Mouse (Mus musculus): ENCODE data around the gene Egfr. TPM values are rescaled to one million over a fixed set of nuclear protein-coding genes. Genes with fewer than 3 reads are reported as not detected.
A peak's percentile ranks its signal among the peaks of the same experiment; 100 is the strongest.

Egfr gene
- polyA plus RNA-seq, 1 experiment from 2014 or later = 6.7 TPM

DNA sequence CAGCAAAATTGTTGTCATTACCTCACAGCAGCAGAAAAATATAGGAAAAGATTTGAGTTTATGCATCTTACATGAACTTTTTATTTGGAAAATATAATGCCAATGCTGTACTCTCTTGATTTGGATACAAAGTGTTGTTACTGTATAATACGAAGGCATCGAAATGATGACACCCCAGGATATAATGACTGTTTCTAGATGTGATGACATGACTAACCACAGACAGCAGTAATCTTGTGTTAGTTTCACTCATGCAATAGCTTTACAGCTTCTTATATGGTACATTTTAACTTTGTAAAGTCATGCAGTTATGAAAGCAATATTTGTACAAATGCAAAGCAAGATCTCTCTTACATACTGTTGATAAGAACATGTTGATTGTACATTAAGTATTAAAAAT, 165.5 kb downstream of the Egfr start:
- H3K4me3 ChIP-seq = no peak overlapping the region
- H3K27ac ChIP-seq = no peak overlapping the region
- no peaks in the 10 kb centered on the region for H3K9me3 ChIP-seq (replicated peaks)
- 99% methylated on average over 2 of the region's 2 CpGs for WGBS
- H3K36me3 ChIP-seq = no peaks in the 10 kb centered on the region
- no peak for ATAC-seq (ENCODE audit: low FRiP score)
- H3K27me3 ChIP-seq = no peaks in the 10 kb centered on the region
- H3K9ac ChIP-seq = no peak overlapping the region
- H3K4me1 ChIP-seq = no peaks in the 10 kb centered on the region
- H3K4me2 ChIP-seq (replicated peaks) = no peak overlapping the region

DNA sequence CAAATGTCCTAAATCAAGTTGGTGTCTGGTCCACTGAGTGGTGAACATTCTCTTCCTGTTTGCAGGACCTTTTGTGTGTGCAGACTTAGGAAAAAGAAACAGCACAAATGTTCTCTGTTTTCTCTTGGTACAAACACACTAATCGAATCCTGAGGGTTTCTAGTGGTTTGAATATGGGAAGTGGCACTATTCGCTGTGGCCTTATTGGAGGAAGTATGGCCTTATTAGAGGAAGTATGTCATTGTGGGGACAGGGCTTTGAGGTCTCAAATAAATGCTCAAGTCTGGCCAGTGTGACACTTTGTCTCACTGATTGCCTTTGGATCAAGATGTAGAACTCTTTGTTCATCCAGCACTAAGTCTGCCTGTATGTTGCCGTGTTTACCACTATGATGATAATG, 180.2 kb downstream of the Egfr start:
- no peaks in the 10 kb centered on the region for H3K27me3 ChIP-seq
- WGBS = 88% methylated on average over 3 of the region's 3 CpGs
- no peak overlapping the region for H3K27ac ChIP-seq

DNA sequence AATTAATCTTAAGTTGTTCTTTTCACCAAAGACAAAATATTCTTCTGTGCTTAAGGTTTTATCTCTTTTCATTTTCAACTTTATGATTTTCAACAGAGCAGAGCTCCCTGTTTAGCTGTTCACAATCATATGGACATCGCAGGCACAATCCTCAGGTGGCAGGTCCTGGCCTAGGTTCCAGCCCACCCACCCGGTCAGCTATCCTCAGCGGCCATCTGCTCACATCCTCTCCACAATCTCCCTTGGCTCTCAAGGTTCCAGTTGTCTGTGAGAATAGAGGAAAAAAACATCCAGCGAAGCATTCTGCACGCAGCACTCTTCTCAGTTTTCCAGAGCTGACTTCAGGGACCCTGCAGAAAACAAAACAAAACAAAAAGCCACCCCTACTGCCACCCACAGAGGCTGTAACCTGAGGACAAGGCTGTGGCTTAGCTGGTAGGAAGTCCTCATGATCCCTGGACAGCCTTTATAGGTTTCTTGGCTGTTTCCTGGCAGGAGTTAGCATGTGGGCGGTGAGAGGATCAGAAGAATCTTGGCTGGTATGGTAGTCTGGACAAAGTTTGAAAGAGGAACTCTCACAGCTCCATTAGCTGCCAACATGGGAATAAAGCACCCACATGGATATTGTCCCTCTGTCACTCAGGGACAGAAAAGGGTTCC, 183.7 kb downstream of the Egfr start:
- H3K4me1 ChIP-seq = no peaks in the 10 kb centered on the region
- H3K36me3 ChIP-seq = no peaks in the 10 kb centered on the region
- no peaks in the 10 kb centered on the region for H3K9me3 ChIP-seq (replicated peaks)
- H3K27ac ChIP-seq = no peak overlapping the region
- ATAC-seq (ENCODE audit: low FRiP score) = no peak
- no peaks in the 10 kb centered on the region for H3K27me3 ChIP-seq
- WGBS = 64% methylated on average over 6 of the region's 6 CpGs
- H3K9ac ChIP-seq = no peak overlapping the region
- no peak overlapping the region for H3K4me3 ChIP-seq
- H3K4me2 ChIP-seq (replicated peaks) = no peak overlapping the region

More for the DNA sequence above, 180.2 kb downstream of the Egfr start:
- no peak overlapping the region for H3K4me3 ChIP-seq
- no peak overlapping the region for H3K4me2 ChIP-seq (replicated peaks)
- H3K9ac ChIP-seq = no peak overlapping the region
- no peaks in the 10 kb centered on the region for H3K4me1 ChIP-seq
- ATAC-seq (ENCODE audit: low FRiP score) = no peak
- no peaks in the 10 kb centered on the region for H3K36me3 ChIP-seq
- H3K9me3 ChIP-seq (replicated peaks) = no peaks in the 10 kb centered on the region

DNA sequence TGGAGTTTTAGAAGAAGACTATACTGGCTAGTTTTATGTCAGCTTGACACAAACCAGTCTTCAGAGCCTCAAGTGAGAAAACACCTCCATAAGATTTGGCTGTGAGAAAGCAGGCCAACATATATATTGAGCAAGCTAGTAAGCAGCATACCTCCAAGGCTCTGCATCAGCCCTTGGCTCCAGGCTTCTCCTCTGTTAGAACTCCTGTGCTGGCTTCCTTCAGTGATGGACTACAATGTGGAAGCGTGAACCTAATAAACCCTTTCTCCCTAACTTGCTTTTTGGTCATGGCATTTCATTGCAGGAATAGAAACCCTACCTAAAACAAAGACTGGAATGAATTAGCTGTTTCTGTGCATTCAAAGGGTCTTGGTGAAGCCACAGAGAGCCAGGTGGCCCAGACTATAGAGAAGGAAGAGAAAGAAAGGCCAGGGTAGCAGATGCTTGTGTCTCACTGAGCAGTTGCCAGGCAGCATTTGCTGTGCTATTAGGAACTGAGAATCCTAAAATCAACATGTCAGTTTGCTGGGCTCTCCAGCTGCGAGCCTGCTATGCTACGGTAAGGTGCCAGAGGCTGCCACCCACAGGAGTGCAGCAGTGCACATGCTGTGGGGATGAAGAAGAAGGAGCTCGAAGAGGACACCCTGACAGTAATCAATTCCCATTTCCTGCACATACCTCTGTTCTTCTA, 189.2 kb downstream of the Egfr start:
- H3K4me2 ChIP-seq (replicated peaks) = no peak overlapping the region
- H3K27ac ChIP-seq = no peak overlapping the region
- no peaks in the 10 kb centered on the region for H3K36me3 ChIP-seq
- ATAC-seq (ENCODE audit: low FRiP score) = peak; percentile 84
- no peaks in the 10 kb centered on the region for H3K27me3 ChIP-seq
- H3K4me1 ChIP-seq = peaks cover 4% of the 10 kb centered on the region; the same call in 1 of the 2 replicates
- no peaks in the 10 kb centered on the region for H3K9me3 ChIP-seq (replicated peaks)
- WGBS = 25% methylated on average over 4 of the region's 4 CpGs
- H3K4me3 ChIP-seq = no peak overlapping the region
- H3K9ac ChIP-seq = no peak overlapping the region

GRCm38 (mm10) chr11:16941973-16942452, 190.0 kb downstream of the Egfr start:
- no peak overlapping the region for H3K4me3 ChIP-seq
- H3K9me3 ChIP-seq (replicated peaks) = no peaks in the 10 kb centered on the region
- H3K4me2 ChIP-seq (replicated peaks) = no peak overlapping the region
- peaks cover 4% of the 10 kb centered on the region; the same call in 1 of the 2 replicates for H3K4me1 ChIP-seq
- no peak overlapping the region for H3K9ac ChIP-seq
- WGBS = 59% methylated on average over 4 of the region's 4 CpGs
- no peaks in the 10 kb centered on the region for H3K36me3 ChIP-seq
- H3K27ac ChIP-seq = no peak overlapping the region
- ATAC-seq (ENCODE audit: low FRiP score) = peak; percentile 80
- no peaks in the 10 kb centered on the region for H3K27me3 ChIP-seq

GRCm38 (mm10) chr11:16943016-16943415, 191.0 kb downstream of the Egfr start:
- ATAC-seq (ENCODE audit: low FRiP score) = no peak
- Histone ChIP-seq H3K4me3 (no peak overlapping the region), H3K4me2 (replicated peaks) (no peak overlapping the region), H3K4me1 (peaks cover 4% of the 10 kb centered on the region; the same call in 1 of the 2 replicates), H3K27ac (no peak overlapping the region), H3K9me3 (replicated peaks) (no peaks in the 10 kb centered on the region), H3K27me3 (no peaks in the 10 kb centered on the region), H3K36me3 (no peaks in the 10 kb centered on the region), H3K9ac (no peak overlapping the region)
- 87% methylated on average over 4 of the region's 4 CpGs for WGBS

DNA sequence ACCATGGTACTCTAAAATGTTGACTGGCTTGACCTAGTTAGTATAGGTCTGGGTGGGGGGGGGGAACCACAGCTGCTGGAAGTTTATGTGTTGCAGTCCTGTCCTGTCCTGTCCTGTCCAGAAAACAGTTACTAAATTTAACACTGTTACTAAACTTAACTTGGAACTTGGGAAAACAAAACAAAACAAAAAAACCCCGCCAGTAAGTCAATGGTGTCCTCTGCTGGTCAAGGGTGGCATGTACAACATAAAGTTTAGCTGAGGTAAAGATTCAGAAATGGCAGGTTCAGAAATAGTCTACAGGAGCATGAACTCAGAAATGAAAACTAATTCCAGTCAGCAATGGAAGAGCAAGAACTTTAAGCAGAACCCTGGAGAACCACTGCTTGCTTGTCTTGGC, 196.8 kb downstream of the Egfr start:
- ATAC-seq (ENCODE audit: low FRiP score) = no peak
- Histone ChIP-seq H3K4me1 (peaks cover 13% of the 10 kb centered on the region; the same call in 1 of the 2 replicates), H3K36me3 (no peaks in the 10 kb centered on the region), H3K4me2 (replicated peaks) (no peak overlapping the region), H3K4me3 (no peak overlapping the region), H3K27me3 (no peaks in the 10 kb centered on the region), H3K9ac (no peak overlapping the region), H3K27ac (no peak overlapping the region), H3K9me3 (replicated peaks) (no peaks in the 10 kb centered on the region)
- 21% methylated on average over 1 of the region's 1 CpGs for WGBS

- no peak for ATAC-seq (ENCODE audit: low FRiP score)
- Histone ChIP-seq H3K9me3 (replicated peaks) (no peaks in the 10 kb centered on the region), H3K27ac (no peak overlapping the region), H3K4me3 (peak overlapping the region; percentile 50), H3K4me2 (replicated peaks) (peak overlapping the region; percentile 67), H3K4me1 (peaks cover 13% of the 10 kb centered on the region; the same call in 1 of the 2 replicates), H3K27me3 (no peaks in the 10 kb centered on the region), H3K9ac (no peak overlapping the region), H3K36me3 (no peaks in the 10 kb centered on the region)
- 53% methylated on average over 13 of the region's 13 CpGs for WGBS
These were observed 198.4 kb downstream of the Egfr start for GRCm38 (mm10) chr11:16950226-16950975.

DNA sequence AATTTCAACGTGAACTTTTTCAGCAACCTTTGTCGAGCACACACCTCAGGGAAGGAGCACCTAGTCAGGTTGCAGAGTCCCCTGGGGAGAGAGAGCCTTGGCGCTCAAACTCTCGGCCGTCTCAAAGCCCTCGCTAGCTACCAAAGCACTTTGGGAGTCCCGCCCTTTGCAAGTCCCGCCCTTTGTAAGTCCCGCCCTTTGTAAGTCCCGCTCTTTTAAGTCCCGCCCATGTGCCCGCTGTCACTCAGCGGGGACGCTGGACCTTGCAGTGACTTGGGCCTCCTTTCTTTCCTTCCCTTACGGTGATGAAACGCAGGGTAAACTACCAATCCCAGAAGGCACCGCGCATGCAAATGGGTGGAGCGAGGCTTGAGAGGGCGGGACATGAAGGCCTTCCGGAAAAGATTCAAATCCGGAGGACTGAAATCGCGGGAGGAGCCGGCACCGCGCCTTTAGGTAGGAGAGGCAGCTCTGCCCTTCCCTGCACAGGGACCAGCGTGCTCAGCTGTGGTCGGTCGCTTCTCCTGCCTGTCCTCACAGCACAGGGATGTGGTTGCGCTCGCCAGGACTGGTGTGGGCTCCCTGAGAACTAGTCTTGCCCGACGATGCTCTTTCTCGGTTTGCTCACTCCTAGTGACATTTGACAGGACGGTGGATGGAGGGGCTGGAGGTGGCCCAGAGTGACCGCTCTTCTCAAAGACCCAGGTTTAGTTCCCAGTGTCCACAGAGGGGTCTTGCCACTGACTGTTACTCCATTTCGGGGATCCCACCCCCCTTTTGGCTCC, 199.2 kb downstream of the Egfr start, which contains the start of gene Fbxo48:
TSS of gene Fbxo48 (plus strand) at position 400 of the 785 bp plus-strand sequence.
- ATAC-seq (ENCODE audit: low FRiP score) = peak; percentile 100
- Histone ChIP-seq H3K4me3 (peak within 1 kb of the TSS; percentile 50), H3K4me1 (peaks cover 13% of the 10 kb centered on the region; the same call in 1 of the 2 replicates), H3K9me3 (replicated peaks) (no peaks in the 10 kb centered on the region), H3K9ac (peak within 1 kb of the TSS; percentile 54), H3K4me2 (replicated peaks) (peak within 1 kb of the TSS; percentile 67), H3K36me3 (no peaks in the 10 kb centered on the region), H3K27ac (no peak within 1 kb of the TSS), H3K27me3 (no peaks in the 10 kb centered on the region)
- under 1% methylated on average over 38 of the region's 38 CpGs for WGBS

DNA sequence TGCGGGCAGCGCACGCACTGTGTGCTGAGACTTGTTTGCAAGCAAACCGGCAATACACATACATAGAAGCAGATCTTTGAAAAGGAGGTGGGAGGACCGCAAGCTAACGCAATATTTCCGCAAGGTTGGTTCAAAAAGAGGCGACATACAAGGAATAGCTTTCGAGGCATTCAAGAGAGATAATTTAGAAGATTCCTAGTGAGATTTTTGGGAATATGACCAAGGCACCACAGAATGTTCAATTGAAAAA, 199.7 kb downstream of the Egfr start:
- no peak for ATAC-seq (ENCODE audit: low FRiP score)
- peak overlapping the region; percentile 50 for H3K4me3 ChIP-seq
- 0 out of 2 replicates have a peak, but pooled peaks cover 3% of the 10 kb centered on the region for H3K36me3 ChIP-seq
- peaks cover 13% of the 10 kb centered on the region; the same call in 1 of the 2 replicates for H3K4me1 ChIP-seq
- peak overlapping the region; percentile 67 for H3K4me2 ChIP-seq (replicated peaks)
- H3K9ac ChIP-seq = peak overlapping the region; percentile 54
- H3K27me3 ChIP-seq = no peaks in the 10 kb centered on the region
- H3K27ac ChIP-seq = no peak overlapping the region
- no peaks in the 10 kb centered on the region for H3K9me3 ChIP-seq (replicated peaks)
- WGBS = 7% methylated on average over 9 of the region's 9 CpGs

DNA sequence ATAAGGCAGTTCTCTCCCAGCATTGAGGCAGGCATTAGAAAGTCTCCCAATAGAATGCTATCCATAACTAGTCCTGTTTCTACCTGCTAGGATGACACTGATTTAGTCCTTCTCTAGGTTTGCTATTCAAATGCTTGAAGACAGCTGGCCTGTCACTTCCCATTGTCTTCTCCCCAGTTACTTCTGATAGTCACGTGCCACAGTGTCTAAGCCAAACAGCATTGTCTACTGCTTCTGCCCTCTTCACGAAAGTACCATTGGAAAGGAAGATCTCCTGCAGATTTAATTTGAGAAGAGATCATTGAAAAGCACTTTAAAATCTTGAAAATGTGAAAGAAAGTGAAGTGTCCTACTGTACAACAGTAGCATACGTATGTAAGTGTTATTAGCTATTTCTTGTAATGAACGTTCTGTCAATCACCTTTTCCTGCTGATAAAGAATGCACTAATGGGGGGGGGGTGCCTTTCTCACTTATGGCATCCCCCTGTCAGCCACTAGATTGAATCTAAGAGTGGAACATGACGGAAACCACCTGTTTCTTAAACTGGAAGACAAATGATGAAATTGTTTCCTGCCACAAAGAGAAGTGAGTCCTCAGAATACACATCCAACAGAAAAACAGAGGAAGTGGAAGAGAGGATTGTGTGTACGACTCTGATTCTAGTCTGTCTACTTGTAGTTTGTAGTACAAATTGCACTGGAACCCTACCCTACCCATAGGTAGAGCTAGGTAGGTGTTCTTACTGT, 204.3 kb downstream of the Egfr start:
- Histone ChIP-seq H3K4me3 (no peak overlapping the region), H3K27me3 (no peaks in the 10 kb centered on the region), H3K4me2 (replicated peaks) (no peak overlapping the region), H3K9me3 (replicated peaks) (no peaks in the 10 kb centered on the region), H3K9ac (no peak overlapping the region), H3K27ac (no peak overlapping the region), H3K4me1 (peaks cover 9% of the 10 kb centered on the region; the same call in 1 of the 2 replicates), H3K36me3 (0 out of 2 replicates have a peak, but pooled peaks cover 4% of the 10 kb centered on the region)
- ATAC-seq (ENCODE audit: low FRiP score) = no peak
- WGBS = 93% methylated on average over 6 of the region's 6 CpGs

All from hindbrain, embryonic 12.5 days (tissue).